Mouse (Mus musculus): ENCODE results near the gene Smarcd3. TPM values are rescaled to one million over a fixed set of nuclear protein-coding genes. Genes with fewer than 3 reads are reported as not detected.

The Smarcd3 gene
- total and polyA plus RNA-seq, 3 experiments, result 2.7 to 16.5 TPM; not detected in 1

DNA sequence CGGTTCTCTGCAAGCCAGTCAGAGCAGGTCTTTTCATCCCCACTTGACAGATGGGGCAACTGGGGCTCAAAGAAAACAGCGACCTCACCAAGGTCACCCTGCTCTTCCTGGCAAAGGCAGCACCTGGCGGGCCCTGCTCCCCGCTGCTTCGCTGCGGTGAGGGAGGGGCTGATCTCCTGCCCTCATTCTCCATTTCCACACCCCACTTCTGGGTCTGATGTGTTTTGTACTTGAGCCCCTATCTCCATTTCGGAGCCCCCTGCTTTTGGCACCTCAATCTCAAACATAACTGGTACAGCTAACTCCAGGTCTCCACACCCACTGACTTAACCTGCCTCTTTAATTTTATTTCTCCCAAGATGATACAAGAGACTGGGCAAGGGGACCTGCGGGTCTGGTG lies 25.1 kb downstream of the Smarcd3 start:
- H3K79me2 ChIP-seq (ENCODE audit: control insufficient read depth, insufficient read depth, low read length, poor library complexity), result no peaks in the 10 kb centered on the region; the same call in 1 of the 2 replicates
- no peaks in the 10 kb centered on the region for H3K9me3 ChIP-seq (replicated peaks; ENCODE audit: insufficient read depth, low read length)
- no peaks in the 10 kb centered on the region for H3K36me3 ChIP-seq (ENCODE audit: control insufficient read depth in 1 of 2, insufficient read depth in 2 of 2, low read length in 2 of 2)
- H3K27ac ChIP-seq (ENCODE audit: control insufficient read depth, low read depth, low read length), result no peak overlapping the region
- peaks cover 2 to 7% of the 10 kb centered on the region in 2 experiments; a peak in 2 of 4 replicates for H3K4me1 ChIP-seq (ENCODE audit: control insufficient read depth in 1 of 2, insufficient read depth in 2 of 2, low read length in 2 of 2)
- H3K27me3 ChIP-seq (ENCODE audit: control insufficient read depth in 1 of 2, insufficient read depth in 2 of 2, low read length in 2 of 2), result peaks cover 27 to 42% of the 10 kb centered on the region in 2 experiments
- peak; percentile 12 for DNase-seq (ENCODE audit: low read depth, low spot score)
- TF ChIP-seq ELF1 (IDR thresholded peaks at IDR 0.05; ENCODE audit: low read depth, low read length) (no peak), USF1 (IDR thresholded peaks at IDR 0.05; ENCODE audit: low read depth, low read length) (no peak), MYC (IDR thresholded peaks at IDR 0.05; ENCODE audit: low read depth, low read length) (no peak), RCOR1 (IDR thresholded peaks at IDR 0.05; ENCODE audit: low read depth, low read length) (no peak), SMC3 (IDR thresholded peaks at IDR 0.05; ENCODE audit: low read depth, low read length) (no peak), NRF1 (IDR thresholded peaks at IDR 0.05; ENCODE audit: insufficient read depth, low read depth, low read length, poor library complexity, severe bottlenecking) (no peak), POLR2AphosphoS2 (IDR thresholded peaks at IDR 0.05; ENCODE audit: low read length) (no peak), MEF2A (IDR thresholded peaks at IDR 0.05; ENCODE audit: extremely low read depth, insufficient replicate concordance, low read depth, low read length, poor library complexity, severe bottlenecking) (no peak), ZNF384 (IDR thresholded peaks at IDR 0.05; ENCODE audit: low read depth, low read length) (no peak), USF2 (IDR thresholded peaks at IDR 0.05; ENCODE audit: borderline replicate concordance in 1 of 2, insufficient read depth in 1 of 2, low read depth in 1 of 2, low read length in 2 of 2) (no peak), GATA1 (IDR thresholded peaks at IDR 0.05; ENCODE audit: low read depth, low read length) (no peak)
- no peak overlapping the region for H3K4me3 ChIP-seq (ENCODE audit: control insufficient read depth in 1 of 2, insufficient read depth in 1 of 2, low read depth in 2 of 2, low read length in 2 of 2)
- H3K9ac ChIP-seq (ENCODE audit: control insufficient read depth, low read depth, low read length, poor library complexity, severe bottlenecking), result no peak overlapping the region

- DNase-seq (ENCODE audit: low read depth, low spot score), result peak; percentile 56
- Histone ChIP-seq H3K36me3 (ENCODE audit: control insufficient read depth in 1 of 2, insufficient read depth in 2 of 2, low read length in 2 of 2) (no peaks in the 10 kb centered on the region), H3K79me2 (ENCODE audit: control insufficient read depth, insufficient read depth, low read length, poor library complexity) (no peaks in the 10 kb centered on the region; the same call in 1 of the 2 replicates), H3K9ac (ENCODE audit: control insufficient read depth, low read depth, low read length, poor library complexity, severe bottlenecking) (peak overlapping the region; percentile 47; the same call in 1 of the 2 replicates), H3K27ac (ENCODE audit: control insufficient read depth, low read depth, low read length) (no peak overlapping the region), H3K9me3 (replicated peaks; ENCODE audit: insufficient read depth, low read length) (no peaks in the 10 kb centered on the region), H3K4me1 (ENCODE audit: control insufficient read depth in 1 of 2, insufficient read depth in 2 of 2, low read length in 2 of 2) (peaks cover 2 to 7% of the 10 kb centered on the region in 2 experiments; a peak in 2 of 4 replicates), H3K27me3 (ENCODE audit: control insufficient read depth in 1 of 2, insufficient read depth in 2 of 2, low read length in 2 of 2) (peaks cover 22 to 36% of the 10 kb centered on the region in 2 experiments), H3K4me3 (ENCODE audit: control insufficient read depth in 1 of 2, insufficient read depth in 1 of 2, low read depth in 2 of 2, low read length in 2 of 2) (peak overlapping the region; percentile 19 to 28; a peak in 3 of 4 replicates)
- no peak for TF ChIP-seq USF2 (IDR thresholded peaks at IDR 0.05; ENCODE audit: borderline replicate concordance in 1 of 2, insufficient read depth in 1 of 2, low read depth in 1 of 2, low read length in 2 of 2)
- TF ChIP-seq MXI1 (IDR thresholded peaks at IDR 0.05; ENCODE audit: low read depth, low read length), result no peak
- peak; percentile 8 for TF ChIP-seq RAD21 (IDR thresholded peaks at IDR 0.05; ENCODE audit: low read depth, low read length)
- no peak for TF ChIP-seq E2F4 (IDR thresholded peaks at IDR 0.05; ENCODE audit: borderline replicate concordance, low read depth, low read length)
- TF ChIP-seq EP300 (IDR thresholded peaks at IDR 0.05; ENCODE audit: low read depth in 1 of 2, low read length in 2 of 2), result no peak
- TF ChIP-seq CHD1 (IDR thresholded peaks at IDR 0.05; ENCODE audit: low read depth, low read length), result no peak
- TF ChIP-seq ETS1 (IDR thresholded peaks at IDR 0.05; ENCODE audit: low read depth, low read length), result no peak
- TF ChIP-seq MAFK (IDR thresholded peaks at IDR 0.05; ENCODE audit: borderline replicate concordance, low read depth, low read length), result no peak
- no peak for TF ChIP-seq TAL1 (IDR thresholded peaks at IDR 0.05; ENCODE audit: low read length)
- no peak for TF ChIP-seq MYC (IDR thresholded peaks at IDR 0.05; ENCODE audit: low read depth, low read length)
- no peak for TF ChIP-seq ZKSCAN1 (IDR thresholded peaks at IDR 0.05; ENCODE audit: low read depth, low read length)
- peak in 2 of 3 experiments; percentile 71 to 91; a peak in 5 of 6 replicates for TF ChIP-seq CTCF (IDR thresholded peaks at IDR 0.05 in 2 of 3, conservative IDR thresholded peaks at IDR 0.05 in 1 of 3; ENCODE audit: control insufficient read depth in 1 of 3, insufficient read depth in 1 of 3, low read depth in 2 of 3, low read length in 3 of 3, poor library complexity in 1 of 3, severe bottlenecking in 1 of 3)
- no peak for TF ChIP-seq JUND (IDR thresholded peaks at IDR 0.05; ENCODE audit: low read depth, low read length)
- TF ChIP-seq SMC3 (IDR thresholded peaks at IDR 0.05; ENCODE audit: low read depth, low read length), result peak; percentile 39; the same call in 1 of the 2 replicates
- no peak for TF ChIP-seq TCF12 (IDR thresholded peaks at IDR 0.05; ENCODE audit: low read depth, low read length)
- no peak for TF ChIP-seq RCOR1 (IDR thresholded peaks at IDR 0.05; ENCODE audit: low read depth, low read length)
- no peak for TF ChIP-seq CHD2 (IDR thresholded peaks at IDR 0.05; ENCODE audit: low read length)
- TF ChIP-seq KAT2A (conservative IDR thresholded peaks at IDR 0.05; ENCODE audit: low read depth, low read length), result no peak
- TF ChIP-seq ZC3H11A (IDR thresholded peaks at IDR 0.05; ENCODE audit: low read depth, low read length), result no peak
- no peak for TF ChIP-seq USF1 (IDR thresholded peaks at IDR 0.05; ENCODE audit: low read depth, low read length)
- no peak for TF ChIP-seq ELF1 (IDR thresholded peaks at IDR 0.05; ENCODE audit: low read depth, low read length)
- no peak for TF ChIP-seq TBP (IDR thresholded peaks at IDR 0.05; ENCODE audit: low read depth, low read length)
- no peak for TF ChIP-seq GABPA (IDR thresholded peaks at IDR 0.05; ENCODE audit: low read depth, low read length)
- TF ChIP-seq MAZ (IDR thresholded peaks at IDR 0.05; ENCODE audit: low read depth, low read length), result peak; percentile 65; the same call in 1 of the 2 replicates
- no peak for TF ChIP-seq MAX (IDR thresholded peaks at IDR 0.05; ENCODE audit: low read length)
Measured at GRCm38 (mm10) chr5:24598570-24599006, 25.6 kb downstream of the Smarcd3 start.

Data from MEL (cell line).